Mouse (Mus musculus): ENCODE data around the gene Cyb5r2.
A peak's percentile ranks its signal among the peaks of the same experiment; 100 is the strongest.

Gene Cyb5r2

GRCm38 (mm10) chr7:107757308-107758151 is at the start of gene Cyb5r2:
Gene Cyb5r2, minus strand, starts transcription at chr7:107758032.
- DNase-seq (ENCODE audit: low spot score in 2 of 2), result no peak

- no peak for DNase-seq (ENCODE audit: low spot score in 2 of 2)
These were observed 44.3 kb upstream of the Cyb5r2 start for GRCm38 (mm10) chr7:107802138-107802537.

GRCm38 (mm10) chr7:107801108-107801507 is 43.3 kb upstream of the Cyb5r2 start, which contains the start of gene Ovch2:
Gene Ovch2, minus strand, starts transcription at chr7:107801208.
- no peak for DNase-seq (ENCODE audit: low spot score in 2 of 2)

DNA sequence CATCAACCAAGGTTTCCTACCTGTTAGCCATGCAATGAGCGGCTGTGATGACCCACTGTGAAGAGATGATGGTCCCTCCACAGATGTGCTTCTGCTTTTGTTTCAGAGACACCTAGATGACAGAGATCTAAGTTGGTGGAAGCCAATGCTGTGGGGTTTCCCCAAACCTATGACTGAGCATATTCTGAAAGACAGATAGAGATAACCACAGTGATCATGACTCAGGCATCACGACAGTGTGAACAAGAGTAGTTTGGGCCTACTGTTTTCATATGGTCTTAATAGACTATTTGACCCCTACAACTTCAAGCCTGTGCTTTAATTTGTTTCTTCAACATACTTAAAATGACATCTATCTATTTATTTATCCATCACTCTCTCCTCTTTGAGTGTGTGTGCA is 38.7 kb upstream of the Cyb5r2 start:
- DNase-seq (ENCODE audit: low spot score in 2 of 2), result no peak

DNA sequence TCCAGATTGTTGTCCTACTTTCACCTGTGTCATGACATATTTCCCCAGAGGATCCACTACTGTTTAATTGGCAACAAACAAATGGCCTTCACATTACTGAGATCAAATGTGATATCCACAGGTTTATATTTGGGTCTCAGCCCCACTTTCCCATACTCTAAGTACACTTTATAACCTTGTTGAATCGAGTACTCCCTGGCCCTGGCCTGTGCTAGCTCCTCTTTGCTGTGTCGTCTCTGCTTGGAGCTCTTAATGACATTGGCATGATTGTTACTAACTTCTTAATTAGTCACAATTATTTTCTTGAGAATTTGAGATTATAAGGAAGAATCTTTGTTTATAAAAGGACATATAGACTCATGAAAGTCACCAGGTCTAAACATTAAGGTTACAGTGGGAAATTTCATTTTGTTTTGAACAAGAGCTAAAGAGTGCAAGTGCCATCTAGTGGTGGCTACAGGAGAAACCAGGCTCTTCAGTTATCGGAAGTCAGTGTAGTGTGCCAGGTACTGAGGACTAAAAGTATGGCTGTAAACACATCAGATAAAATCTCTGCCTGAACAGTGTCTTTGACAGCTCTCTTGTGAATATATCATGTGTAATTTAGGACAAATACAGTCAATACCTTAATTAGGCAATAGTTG is 30.3 kb upstream of the Cyb5r2 start:
- DNase-seq (ENCODE audit: low spot score in 2 of 2), result no peak

GRCm38 (mm10) chr7:107779611-107780010 is 21.8 kb upstream of the Cyb5r2 start:
- no peak for DNase-seq (ENCODE audit: low spot score in 2 of 2)

- DNase-seq (ENCODE audit: low spot score in 2 of 2), result no peak
These were observed 20.4 kb upstream of the Cyb5r2 start for GRCm38 (mm10) chr7:107778216-107778615.

- no peak for DNase-seq (ENCODE audit: low spot score in 2 of 2)
These were observed 13.0 kb upstream of the Cyb5r2 start for GRCm38 (mm10) chr7:107770812-107771211.

- DNase-seq (ENCODE audit: low spot score in 2 of 2), result no peak
These were observed 1.1 kb downstream of the Cyb5r2 start for GRCm38 (mm10) chr7:107756748-107757147.

- DNase-seq (ENCODE audit: low spot score in 2 of 2), result no peak
These were observed 1.9 kb downstream of the Cyb5r2 start for GRCm38 (mm10) chr7:107755905-107756304.

GRCm38 (mm10) chr7:107752031-107752520 is 5.8 kb downstream of the Cyb5r2 start:
- DNase-seq (ENCODE audit: low spot score in 2 of 2), result no peak

GRCm38 (mm10) chr7:107749721-107750120 is 8.1 kb downstream of the Cyb5r2 start:
- no peak for DNase-seq (ENCODE audit: low spot score in 2 of 2)

GRCm38 (mm10) chr7:107749270-107749669 is 8.6 kb downstream of the Cyb5r2 start:
- no peak for DNase-seq (ENCODE audit: low spot score in 2 of 2)

GRCm38 (mm10) chr7:107747954-107748353 is 9.9 kb downstream of the Cyb5r2 start:
- peak; percentile 32 to 45 for DNase-seq (ENCODE audit: low spot score in 2 of 2)

- DNase-seq (ENCODE audit: low spot score in 2 of 2), result no peak
These were observed 10.4 kb downstream of the Cyb5r2 start for GRCm38 (mm10) chr7:107747476-107747875.

- DNase-seq (ENCODE audit: low spot score in 2 of 2), result peak; percentile 37 to 39
These were observed 11.8 kb downstream of the Cyb5r2 start for GRCm38 (mm10) chr7:107746036-107746435.

GRCm38 (mm10) chr7:107745111-107745510 is 12.7 kb downstream of the Cyb5r2 start:
- no peak for DNase-seq (ENCODE audit: low spot score in 2 of 2)

- no peak for DNase-seq (ENCODE audit: low spot score in 2 of 2)
These were observed 13.4 kb downstream of the Cyb5r2 start for GRCm38 (mm10) chr7:107744454-107744853.

GRCm38 (mm10) chr7:107742963-107743465 is 14.8 kb downstream of the Cyb5r2 start:
- DNase-seq (ENCODE audit: low spot score in 2 of 2), result no peak

DNA sequence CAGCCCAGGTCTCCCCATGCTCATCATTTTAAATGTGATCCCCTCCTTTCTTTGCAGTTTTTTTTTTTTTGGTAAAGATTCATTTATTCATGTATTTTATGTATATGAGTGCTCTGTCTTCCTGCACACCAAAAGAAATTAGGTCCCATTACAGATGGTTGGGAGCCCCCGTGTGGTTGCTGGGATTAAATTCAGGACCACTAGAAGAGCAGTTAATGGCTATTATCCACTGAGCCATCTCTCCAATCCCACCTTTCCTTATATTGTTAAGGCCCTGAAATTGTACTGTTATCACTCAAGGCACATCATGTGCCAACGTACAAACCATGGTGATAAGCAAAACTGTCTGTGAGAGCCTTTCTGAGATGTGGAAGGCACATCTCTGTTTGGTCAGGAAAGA is 19.1 kb downstream of the Cyb5r2 start:
- no peak for DNase-seq (ENCODE audit: low spot score in 2 of 2)

GRCm38 (mm10) chr7:107733162-107733561 is 24.7 kb downstream of the Cyb5r2 start:
- no peak for DNase-seq (ENCODE audit: low spot score in 2 of 2)

GRCm38 (mm10) chr7:107730587-107730986 is 27.2 kb downstream of the Cyb5r2 start:
- no peak for DNase-seq (ENCODE audit: low spot score in 2 of 2)

GRCm38 (mm10) chr7:107727538-107727937 is 30.3 kb downstream of the Cyb5r2 start:
- no peak for DNase-seq (ENCODE audit: low spot score in 2 of 2)

Data from spleen, postnatal 36 days (tissue).